Mouse (Mus musculus): ENCODE results near the gene Dusp5. TPM values are rescaled to one million over a fixed set of nuclear protein-coding genes. Genes with fewer than 3 reads are reported as not detected.

Dusp5 gene
- polyA plus RNA-seq, 1 experiment from 2014 or later: 14.1 TPM

- ATAC-seq (ENCODE audit: low FRiP score, low TSS enrichment) (no peak), DNase-seq (ENCODE audit: low spot score) (no peak)
- H3K9ac ChIP-seq (ENCODE audit: low read length): no peak overlapping the region
- WGBS: 68% methylated on average over 6 of the region's 6 CpGs
- no peak overlapping the region for H3K4me3 ChIP-seq (ENCODE audit: low read depth, low read length)
- H3K27ac ChIP-seq (replicated peaks): no peak overlapping the region
- TF ChIP-seq CTCF (IDR thresholded peaks at IDR 0.05; ENCODE audit: low read depth): no peak
- no peak for TF ChIP-seq EP300 (optimal IDR thresholded peaks at IDR 0.05)
- H3K9me3 ChIP-seq (ENCODE audit: control insufficient read depth, low read length): no peaks in the 10 kb centered on the region
- H3K27me3 ChIP-seq (ENCODE audit: control insufficient read depth, insufficient read depth, low read length): no peaks in the 10 kb centered on the region
- H3K4me1 ChIP-seq (replicated peaks; ENCODE audit: control insufficient read depth, insufficient read depth): no peaks in the 10 kb centered on the region
- no peak overlapping the region for H3K4me2 ChIP-seq (replicated peaks; ENCODE audit: low read depth)
- no peaks in the 10 kb centered on the region for H3K36me3 ChIP-seq (ENCODE audit: control insufficient read depth, insufficient read depth, low read length)
These were observed 6.5 kb downstream of the Dusp5 start for GRCm38 (mm10) chr19:53535421-53535820.

- no peak for DNase-seq (ENCODE audit: low spot score)
- Histone ChIP-seq H3K4me3 (ENCODE audit: low read depth, low read length) (no peak overlapping the region), H3K9me3 (ENCODE audit: control insufficient read depth, low read length) (no peaks in the 10 kb centered on the region), H3K27me3 (ENCODE audit: control insufficient read depth, insufficient read depth, low read length) (no peaks in the 10 kb centered on the region), H3K36me3 (ENCODE audit: control insufficient read depth, insufficient read depth, low read length) (no peaks in the 10 kb centered on the region), H3K4me1 (replicated peaks; ENCODE audit: control insufficient read depth, insufficient read depth) (no peaks in the 10 kb centered on the region), H3K27ac (replicated peaks) (no peak overlapping the region), H3K4me2 (replicated peaks; ENCODE audit: low read depth) (no peak overlapping the region), H3K9ac (ENCODE audit: low read length) (no peak overlapping the region)
- TF ChIP-seq CTCF (IDR thresholded peaks at IDR 0.05; ENCODE audit: low read depth) (no peak), EP300 (optimal IDR thresholded peaks at IDR 0.05) (no peak)
- ATAC-seq (ENCODE audit: low FRiP score, low TSS enrichment): no peak
- 86% methylated on average over 6 of the region's 6 CpGs for WGBS
These were observed 7.3 kb downstream of the Dusp5 start for GRCm38 (mm10) chr19:53536251-53536650.

DNA sequence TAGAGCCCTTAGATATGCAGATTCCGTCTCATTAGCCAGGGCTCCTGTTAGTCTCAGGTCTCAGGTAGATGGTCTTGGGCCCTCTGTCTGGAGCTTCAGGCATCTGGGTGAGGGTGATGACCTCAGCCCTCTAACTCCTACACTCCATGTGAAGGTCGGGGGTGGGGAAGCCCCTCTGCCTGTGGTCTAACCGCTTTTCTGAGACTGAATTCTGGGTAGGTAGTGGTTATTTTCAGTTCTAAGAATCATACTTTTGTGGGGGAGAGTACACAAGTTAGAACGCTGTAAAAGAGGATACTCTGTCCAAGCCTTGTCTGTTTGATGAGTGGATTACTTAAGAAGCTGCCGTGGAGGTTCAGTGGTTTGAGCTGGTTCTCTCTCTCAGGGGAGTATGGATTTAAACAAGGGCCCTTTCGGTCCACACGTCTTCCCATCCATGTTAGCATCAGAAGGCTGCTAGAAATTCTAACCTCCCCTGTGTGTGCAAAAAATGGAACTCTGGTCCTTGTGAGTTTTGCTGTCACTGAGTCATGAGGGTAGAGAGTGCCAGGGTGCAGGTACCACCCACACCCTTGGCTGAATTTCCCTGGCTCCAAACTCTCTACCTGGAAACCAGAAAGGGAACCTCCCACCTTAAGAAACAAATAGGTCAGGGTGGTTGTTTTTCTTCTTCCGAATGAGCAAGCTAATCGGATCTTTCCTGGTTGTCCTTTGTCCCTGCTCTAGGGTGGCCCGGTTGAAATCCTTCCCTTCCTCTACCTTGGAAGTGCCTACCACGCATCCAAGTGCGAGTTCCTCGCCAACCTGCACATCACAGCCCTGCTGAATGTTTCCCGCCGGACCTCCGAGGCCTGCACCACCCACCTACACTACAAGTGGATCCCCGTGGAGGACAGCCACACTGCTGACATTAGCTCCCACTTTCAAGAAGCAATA, 8.1 kb downstream of the Dusp5 start:
- TF ChIP-seq EP300 (optimal IDR thresholded peaks at IDR 0.05) (no peak), CTCF (IDR thresholded peaks at IDR 0.05; ENCODE audit: low read depth) (no peak)
- WGBS: 85% methylated on average over 17 of the region's 17 CpGs
- DNase-seq (ENCODE audit: low spot score): no peak
- Histone ChIP-seq H3K4me1 (replicated peaks; ENCODE audit: control insufficient read depth, insufficient read depth) (no peaks in the 10 kb centered on the region), H3K27me3 (ENCODE audit: control insufficient read depth, insufficient read depth, low read length) (no peaks in the 10 kb centered on the region), H3K9me3 (ENCODE audit: control insufficient read depth, low read length) (no peaks in the 10 kb centered on the region), H3K9ac (ENCODE audit: low read length) (no peak overlapping the region), H3K4me2 (replicated peaks; ENCODE audit: low read depth) (no peak overlapping the region), H3K36me3 (ENCODE audit: control insufficient read depth, insufficient read depth, low read length) (no peaks in the 10 kb centered on the region), H3K27ac (replicated peaks) (no peak overlapping the region), H3K4me3 (ENCODE audit: low read depth, low read length) (no peak overlapping the region)
- no peak for ATAC-seq (ENCODE audit: low FRiP score, low TSS enrichment)

DNA sequence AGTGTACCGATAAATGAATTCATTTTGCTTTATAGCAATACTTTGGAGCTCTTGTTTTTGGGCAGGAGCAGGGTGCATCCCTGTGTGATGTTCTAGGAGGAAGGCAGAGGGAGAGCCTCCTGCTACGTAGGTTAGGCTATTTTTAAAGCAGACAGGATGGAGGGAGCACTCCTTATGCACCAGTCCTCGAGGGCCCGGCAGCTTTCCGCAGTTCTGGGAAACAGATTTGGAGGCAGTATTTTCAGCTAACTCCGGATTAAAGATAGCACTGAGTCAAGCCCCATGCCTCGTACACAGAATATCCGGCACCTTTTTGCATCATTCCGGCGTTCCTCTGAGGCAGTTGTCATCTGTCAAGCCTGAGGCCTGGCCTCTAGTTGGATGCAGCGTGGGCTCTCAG, 9.1 kb downstream of the Dusp5 start:
- no peak for TF ChIP-seq CTCF (IDR thresholded peaks at IDR 0.05; ENCODE audit: low read depth)
- no peak for TF ChIP-seq EP300 (optimal IDR thresholded peaks at IDR 0.05)
- Histone ChIP-seq H3K27ac (replicated peaks) (no peak overlapping the region), H3K9ac (ENCODE audit: low read length) (no peak overlapping the region), H3K36me3 (ENCODE audit: control insufficient read depth, insufficient read depth, low read length) (no peaks in the 10 kb centered on the region), H3K9me3 (ENCODE audit: control insufficient read depth, low read length) (no peaks in the 10 kb centered on the region), H3K4me3 (ENCODE audit: low read depth, low read length) (no peak overlapping the region), H3K4me2 (replicated peaks; ENCODE audit: low read depth) (no peak overlapping the region), H3K27me3 (ENCODE audit: control insufficient read depth, insufficient read depth, low read length) (no peaks in the 10 kb centered on the region), H3K4me1 (replicated peaks; ENCODE audit: control insufficient read depth, insufficient read depth) (no peaks in the 10 kb centered on the region)
- ATAC-seq (ENCODE audit: low FRiP score, low TSS enrichment) (no peak), DNase-seq (ENCODE audit: low spot score) (no peak)
- 91% methylated on average over 11 of the region's 11 CpGs for WGBS

- 65% methylated on average over 5 of the region's 5 CpGs for WGBS
These were observed 9.9 kb downstream of the Dusp5 start for GRCm38 (mm10) chr19:53538796-53539195.

DNA sequence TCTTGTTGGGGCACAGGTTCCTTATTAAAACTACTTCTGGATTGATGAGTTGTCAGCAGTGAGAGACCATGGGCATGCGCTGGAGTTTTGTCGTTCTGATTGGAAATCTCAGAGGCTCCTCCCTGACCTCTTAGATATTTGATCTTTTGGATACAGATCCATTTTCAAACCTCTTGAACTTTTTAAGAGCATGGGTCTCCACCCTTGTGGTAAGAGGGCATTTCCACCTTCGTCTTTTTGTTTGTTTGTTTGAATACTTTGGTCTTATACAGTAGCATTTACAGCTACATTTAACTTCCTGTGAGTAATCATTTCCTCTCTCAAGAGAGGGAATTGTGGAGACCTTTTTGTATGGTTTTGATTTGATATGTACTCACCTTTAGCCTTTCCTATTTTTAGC, 10.4 kb downstream of the Dusp5 start:
- 68% methylated on average over 3 of the region's 3 CpGs for WGBS
- H3K27ac ChIP-seq (replicated peaks): no peak overlapping the region
- no peak overlapping the region for H3K4me2 ChIP-seq (replicated peaks; ENCODE audit: low read depth)
- ATAC-seq (ENCODE audit: low FRiP score, low TSS enrichment): no peak
- no peak for TF ChIP-seq CTCF (IDR thresholded peaks at IDR 0.05; ENCODE audit: low read depth)
- no peak for TF ChIP-seq EP300 (optimal IDR thresholded peaks at IDR 0.05)
- no peaks in the 10 kb centered on the region for H3K9me3 ChIP-seq (ENCODE audit: control insufficient read depth, low read length)
- no peaks in the 10 kb centered on the region for H3K4me1 ChIP-seq (replicated peaks; ENCODE audit: control insufficient read depth, insufficient read depth)
- no peak for DNase-seq (ENCODE audit: low spot score)
- no peak overlapping the region for H3K4me3 ChIP-seq (ENCODE audit: low read depth, low read length)
- H3K36me3 ChIP-seq (ENCODE audit: control insufficient read depth, insufficient read depth, low read length): no peaks in the 10 kb centered on the region
- H3K27me3 ChIP-seq (ENCODE audit: control insufficient read depth, insufficient read depth, low read length): no peaks in the 10 kb centered on the region
- no peak overlapping the region for H3K9ac ChIP-seq (ENCODE audit: low read length)

More at GRCm38 (mm10) chr19:53538796-53539195, 9.9 kb downstream of the Dusp5 start:
- ATAC-seq (ENCODE audit: low FRiP score, low TSS enrichment) (0 out of 2 replicates have a peak, but pooled peaks have one; percentile 38), DNase-seq (ENCODE audit: low spot score) (no peak)
- Histone ChIP-seq H3K27me3 (ENCODE audit: control insufficient read depth, insufficient read depth, low read length) (no peaks in the 10 kb centered on the region), H3K4me2 (replicated peaks; ENCODE audit: low read depth) (no peak overlapping the region), H3K36me3 (ENCODE audit: control insufficient read depth, insufficient read depth, low read length) (no peaks in the 10 kb centered on the region), H3K9me3 (ENCODE audit: control insufficient read depth, low read length) (no peaks in the 10 kb centered on the region), H3K4me3 (ENCODE audit: low read depth, low read length) (no peak overlapping the region), H3K9ac (ENCODE audit: low read length) (no peak overlapping the region), H3K4me1 (replicated peaks; ENCODE audit: control insufficient read depth, insufficient read depth) (no peaks in the 10 kb centered on the region), H3K27ac (replicated peaks) (no peak overlapping the region)
- TF ChIP-seq EP300 (optimal IDR thresholded peaks at IDR 0.05) (no peak), CTCF (IDR thresholded peaks at IDR 0.05; ENCODE audit: low read depth) (no peak)
